31 mouse cellular contexts compared by ENCODE assay signal in genomic region chr2:174103527-174103926, GRCm38 (mm10). TPM values are rescaled to one million over a fixed set of nuclear protein-coding genes. Genes with fewer than 3 reads are reported as not detected.
DNase-seq lines count a peak whose midpoint lies in the region; ATAC-seq lines count a peak whose summit lies in the region.
"Had no signal": no experiment of that assay in that cellular context is flagged by ENCODE, and none has a peak within 500 bp of the region (broad histone marks: within the 10 kb centered on the region; RNA-seq: fewer than 3 reads in every experiment).

No protein-coding gene starts in this region.

- H3K9ac ChIP-seq in kidney, embryonic 14.5 days (ENCODE audit: low read depth, low read length): no peak overlapping the region
- no peak overlapping the region for H3K9ac ChIP-seq in hindbrain, embryonic 12.5 days
- H3K9ac ChIP-seq: embryonic facial prominence, embryonic 13.5 days; embryonic facial prominence, embryonic 15.5 days; forebrain, embryonic 12.5 days had no signal

- H3K4me2 ChIP-seq in kidney, embryonic 14.5 days (replicated peaks; ENCODE audit: low read depth, low read length): no peak overlapping the region
- no peak overlapping the region for H3K4me2 ChIP-seq in hindbrain, embryonic 12.5 days (replicated peaks)
- H3K4me2 ChIP-seq: embryonic facial prominence, embryonic 13.5 days; embryonic facial prominence, embryonic 15.5 days; forebrain, embryonic 12.5 days had no signal

- no peaks in the 10 kb centered on the region for H3K9me3 ChIP-seq in kidney, embryonic 14.5 days (ENCODE audit: control insufficient read depth, low read length)
- H3K9me3 ChIP-seq in hindbrain, embryonic 12.5 days (replicated peaks): no peaks in the 10 kb centered on the region
- H3K9me3 ChIP-seq: embryonic facial prominence, embryonic 13.5 days; embryonic facial prominence, embryonic 15.5 days; forebrain, embryonic 10.5 days; forebrain, embryonic 12.5 days; G1E had no signal

- ATAC-seq in frontal cortex, adult (ENCODE audit: low TSS enrichment): peak; percentile 52
- no peak for ATAC-seq in kidney, embryonic 14.5 days (ENCODE audit: low FRiP score, low TSS enrichment)
- ATAC-seq in hindbrain, embryonic 12.5 days (ENCODE audit: low FRiP score): no peak
- ATAC-seq: activated CD4-positive, CD25-positive, alpha-beta regulatory T cell, adult 4 months; CD4-positive, CD25-positive, alpha-beta regulatory T cell, adult 4 months; forebrain, embryonic 14.5 days; forebrain, embryonic 16.5 days; Patski had no signal

- H3K4me3 ChIP-seq in kidney, embryonic 14.5 days (ENCODE audit: low read length): no peak overlapping the region
- no peak overlapping the region for H3K4me3 ChIP-seq in hindbrain, embryonic 12.5 days
- H3K4me3 ChIP-seq: embryonic facial prominence, embryonic 13.5 days; embryonic facial prominence, embryonic 15.5 days; erythroblast, embryonic 14.5 days; forebrain, embryonic 10.5 days; forebrain, embryonic 12.5 days had no signal

- H3K27me3 ChIP-seq in kidney, embryonic 14.5 days (ENCODE audit: control insufficient read depth, insufficient read depth, low read length): no peaks in the 10 kb centered on the region
- no peaks in the 10 kb centered on the region; the same call in 1 of the 2 replicates for H3K27me3 ChIP-seq in hindbrain, embryonic 12.5 days
- H3K27me3 ChIP-seq: CH12.LX; embryonic facial prominence, embryonic 13.5 days; embryonic facial prominence, embryonic 15.5 days; forebrain, embryonic 12.5 days; Patski had no signal

- 74% methylated on average over 4 of the region's 4 CpGs for WGBS in kidney, embryonic 14.5 days
- WGBS in hindbrain, embryonic 12.5 days: 95% methylated on average over 4 of the region's 4 CpGs

- peaks cover 12% of the 10 kb centered on the region; the same call in 1 of the 2 replicates for H3K36me3 ChIP-seq in kidney, embryonic 14.5 days (ENCODE audit: control insufficient read depth, insufficient read depth, low read length)
- no peaks in the 10 kb centered on the region for H3K36me3 ChIP-seq in hindbrain, embryonic 12.5 days
- H3K36me3 ChIP-seq: forebrain, embryonic 12.5 days had no signal

- no peak for DNase-seq in frontal cortex, postnatal 36 days (ENCODE audit: low spot score in 2 of 2)
- DNase-seq in right cerebral cortex, adult 18-20 months: peak; percentile 17
- DNase-seq in right cerebral cortex, postnatal 36 days (ENCODE audit: low spot score in 2 of 2): no peak
- peak; percentile 24 for DNase-seq in MN1 (ENCODE audit: low spot score)
- DNase-seq in brain, adult 2 months (ENCODE audit: low read depth, low spot score): peak; percentile 53
- DNase-seq: adrenal gland, adult 8-10 months; adrenal gland, postnatal 14 days; adrenal gland, postnatal 36 days; B cell, adult 2 months; cerebellum, adult 11 months; cerebellum, adult 18-20 months; cerebellum, adult 8-10 months; cerebellum, adult 9-11 months; cerebellum, postnatal 14 days; cerebellum, postnatal 36 days; embryo, embryonic 11 days had no signal

- no peaks in the 10 kb centered on the region for H3K4me1 ChIP-seq in kidney, embryonic 14.5 days (ENCODE audit: control insufficient read depth, insufficient read depth, low read length)
- 0 out of 2 replicates have a peak, but pooled peaks cover 2% of the 10 kb centered on the region for H3K4me1 ChIP-seq in hindbrain, embryonic 12.5 days
- H3K4me1 ChIP-seq: embryonic facial prominence, embryonic 15.5 days; forebrain, embryonic 12.5 days had no signal

- no peak overlapping the region for H3K27ac ChIP-seq in kidney, embryonic 14.5 days (ENCODE audit: low read depth, low read length)
- no peak overlapping the region for H3K27ac ChIP-seq in hindbrain, embryonic 12.5 days
- H3K27ac ChIP-seq: embryonic facial prominence, embryonic 13.5 days; embryonic facial prominence, embryonic 15.5 days; forebrain, embryonic 10.5 days; forebrain, embryonic 12.5 days had no signal

RNA-seq across cellular contexts. Expression of gene Npepl1, which starts 6.6 kb away (rescaled TPM):
- polyA plus RNA-seq in kidney, embryonic 14.5 days (2014; fragmentation: Nextera tagmentation; extraction: Ambion mirVana): 29.8 and 41.3 TPM in 2 replicates
- polyA plus RNA-seq in hindbrain, embryonic 12.5 days (2016; fragmentation: Nextera tagmentation; extraction: Ambion mirVana): 27.0 and 29.0 TPM in 2 replicates

RNA-seq across cellular contexts. Expression of gene Stx16, which starts 27.4 kb away (rescaled TPM):
- 9.0 and 10.1 TPM in 2 replicates for polyA plus RNA-seq in kidney, embryonic 14.5 days (2014; fragmentation: Nextera tagmentation; extraction: Ambion mirVana)
- 12.8 and 13.5 TPM in 2 replicates for polyA plus RNA-seq in hindbrain, embryonic 12.5 days (2016; fragmentation: Nextera tagmentation; extraction: Ambion mirVana)

Comparison
In these comparisons a context has a peak if more than half of its experiments do, and no peak if none do; other contexts are left out.
1. DNase-seq: peak in right cerebral cortex, adult 18-20 months (single experiment), MN1 (single experiment) and brain, adult 2 months (single experiment); none in frontal cortex, postnatal 36 days (0 of 2) and right cerebral cortex, postnatal 36 days (0 of 2).